Mouse (Mus musculus) CH12F3 (cell line): ENCODE measurements around the gene Lrrfip1.

Experiments used
- in situ Hi-C: fragments of 300-500 bp; cut with MboI; formaldehyde crosslinking; loops from 2 replicates; pipeline ENCODE4 v1.14.3; 2020; ENCODE audit warnings: low sequenced_read_pairs

The Lrrfip1 gene

DNA sequence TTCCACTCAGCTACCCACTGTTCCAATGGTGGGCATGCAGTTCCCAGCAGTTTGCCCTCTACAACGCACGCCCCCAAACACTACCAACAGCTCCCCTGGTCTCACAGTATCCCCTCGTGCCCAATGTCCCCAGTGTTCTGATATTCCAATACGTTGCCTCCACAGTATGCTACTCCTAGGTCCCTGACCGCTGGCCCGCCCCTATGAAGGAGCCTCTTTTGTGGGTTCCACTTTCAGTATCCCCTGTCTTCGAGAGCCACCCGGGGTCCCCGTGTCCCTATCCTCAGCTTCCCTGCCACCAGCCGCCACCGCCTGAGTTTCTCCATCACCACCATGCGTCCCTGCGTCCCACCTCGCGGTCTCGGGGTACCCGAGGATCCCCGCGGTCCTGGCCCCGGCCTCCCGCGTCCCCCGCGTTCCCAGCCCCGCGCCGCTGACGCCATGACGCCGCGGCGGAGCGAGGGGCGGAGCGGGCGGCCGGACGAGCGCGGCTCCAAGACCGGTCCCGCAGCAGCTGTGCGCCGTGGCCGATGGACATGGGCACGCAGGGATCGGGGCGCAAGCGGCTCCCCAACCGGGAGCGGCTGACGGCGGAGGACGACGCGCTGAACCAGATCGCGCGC, at the start of gene Lrrfip1:
Gene Lrrfip1 (plus strand): TSS at position 470 of the 623 bp plus-strand sequence.
- in situ Hi-C loops, result no loop called here

GRCm38 (mm10) chr1:90949309-90949708, 49.2 kb upstream of the Lrrfip1 start:
- in situ Hi-C loops, result no loop called here

DNA sequence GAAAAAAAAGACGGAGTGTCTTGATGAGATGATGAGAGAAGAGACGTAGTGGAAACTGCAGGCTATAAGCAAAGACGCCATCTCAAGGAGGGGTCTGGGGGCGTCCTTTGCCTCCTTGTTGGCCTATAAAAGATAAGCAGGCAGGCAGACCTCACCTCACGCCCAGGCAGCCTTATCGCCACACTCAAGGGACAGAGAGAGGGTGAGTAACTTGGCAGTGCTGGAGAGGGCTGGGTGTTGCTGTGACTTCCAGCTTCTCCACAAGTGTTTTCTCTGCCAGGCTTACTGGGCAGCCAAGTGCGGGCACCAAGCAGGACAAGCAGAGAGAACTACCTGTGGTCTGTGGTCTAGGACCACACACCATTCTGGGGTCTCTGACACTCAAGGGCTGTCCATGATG, 46.9 kb upstream of the Lrrfip1 start:
- in situ Hi-C loops, result loop anchor here (10.0 kb wide), 2 partner anchors 47 to 297 kb away; no protein-coding TSS in a partner anchor

- in situ Hi-C loops, result loop anchor here (10.0 kb wide), 2 partner anchors 48 to 298 kb away; no protein-coding TSS in a partner anchor
Observed at GRCm38 (mm10) chr1:90952808-90953207, 45.7 kb upstream of the Lrrfip1 start, which contains the start of gene Prlh. Gene Prlh (plus strand): TSS chr1:90953108.

GRCm38 (mm10) chr1:90953688-90954087, 44.8 kb upstream of the Lrrfip1 start:
- in situ Hi-C loops, result loop anchor here (10.0 kb wide), 2 partner anchors 49 to 299 kb away; no protein-coding TSS in a partner anchor

GRCm38 (mm10) chr1:90956245-90957096, 42.1 kb upstream of the Lrrfip1 start:
- in situ Hi-C loops, result loop anchor here (10.0 kb wide), 2 partner anchors 52 to 302 kb away; no protein-coding TSS in a partner anchor

DNA sequence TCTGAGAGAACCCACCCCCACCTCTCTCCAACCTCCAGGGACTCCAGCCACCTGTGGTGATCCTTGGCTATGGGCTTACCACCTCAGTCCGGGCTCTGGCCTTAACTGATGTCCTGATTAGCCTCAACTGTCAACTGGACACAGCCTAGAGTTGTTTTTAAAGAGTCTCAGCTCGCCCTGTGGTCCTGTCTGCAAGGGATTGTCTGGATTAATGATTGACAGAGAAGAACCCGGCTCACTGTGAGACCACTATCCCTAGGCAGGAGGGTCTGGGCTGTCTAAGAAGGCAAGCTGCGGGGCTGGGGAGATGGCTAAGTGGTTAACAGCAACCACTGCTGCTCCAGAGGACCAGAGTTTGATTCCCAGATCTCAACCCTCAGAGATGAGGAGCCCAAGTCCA, 36.0 kb upstream of the Lrrfip1 start:
- in situ Hi-C loops, result no loop called here

- in situ Hi-C loops, result no loop called here
Observed at GRCm38 (mm10) chr1:90962994-90963393, 35.5 kb upstream of the Lrrfip1 start.

DNA sequence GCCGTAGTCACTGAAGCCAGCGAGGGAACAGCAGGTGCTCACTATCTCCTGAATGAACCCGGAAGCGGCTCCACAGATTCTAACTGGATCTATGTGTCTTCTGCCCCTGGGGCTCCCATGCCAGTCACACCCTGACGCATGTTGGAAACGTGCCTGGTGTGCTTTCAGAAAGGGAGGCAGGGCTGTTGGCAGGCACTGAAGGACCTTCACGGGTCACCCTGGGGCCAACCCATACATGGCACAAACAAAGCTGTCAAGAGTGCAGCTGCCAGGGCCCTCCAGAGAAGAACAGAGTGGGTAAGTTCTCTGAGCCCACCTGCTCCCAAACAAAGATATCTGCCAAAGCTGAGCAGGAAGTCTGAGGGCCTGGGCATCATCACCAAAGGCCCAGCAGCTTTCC, 31.0 kb upstream of the Lrrfip1 start:
- in situ Hi-C loops, result no loop called here

DNA sequence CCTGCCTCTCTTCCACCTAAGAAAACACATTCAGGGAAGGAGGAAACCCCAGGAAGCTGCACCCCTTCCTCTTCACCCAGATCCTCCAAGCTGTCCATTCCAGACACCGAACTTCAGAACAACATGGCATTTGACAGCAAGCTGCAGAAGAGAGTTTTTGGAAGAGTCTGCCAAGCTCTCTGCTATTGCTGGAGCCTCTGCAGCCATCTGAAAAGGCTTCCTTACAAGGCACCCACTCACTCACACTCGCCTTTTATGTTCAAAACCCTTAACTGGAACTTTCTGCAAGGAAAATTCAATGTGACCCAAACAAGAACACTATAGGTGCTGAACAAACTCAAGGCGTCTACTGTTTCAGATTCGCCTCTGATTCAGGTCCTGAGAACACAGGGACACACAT, 29.9 kb upstream of the Lrrfip1 start:
- in situ Hi-C loops, result no loop called here

- in situ Hi-C loops, result no loop called here
Observed at GRCm38 (mm10) chr1:90969347-90969784, 29.2 kb upstream of the Lrrfip1 start, which contains the start of gene Rab17. Gene Rab17 (minus strand): TSS chr1:90969661.

DNA sequence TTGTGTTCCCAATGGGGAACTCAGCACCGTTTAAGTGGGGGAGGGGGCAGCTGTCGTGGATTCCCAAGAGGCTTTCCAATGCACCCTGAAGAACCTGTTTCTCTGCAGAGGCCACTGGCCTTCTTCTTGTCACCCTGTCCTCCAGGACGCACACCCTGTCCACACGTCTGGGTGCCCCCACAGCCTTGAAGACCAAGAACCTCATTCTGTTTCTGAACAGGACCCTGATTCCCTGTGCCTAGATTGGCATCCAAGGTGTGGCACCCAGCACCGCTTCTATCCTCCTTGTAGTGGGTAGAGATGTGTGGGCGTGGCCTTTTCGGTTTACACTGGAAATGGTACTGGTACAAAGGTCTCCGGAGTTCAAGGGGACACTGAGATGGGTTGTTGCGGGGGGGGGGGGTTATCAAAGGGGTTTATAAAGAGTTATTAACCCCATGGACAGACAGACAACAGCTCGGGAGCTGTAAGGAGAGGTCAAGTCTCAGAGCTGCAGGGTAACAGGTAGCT, 28.6 kb upstream of the Lrrfip1 start:
- in situ Hi-C loops, result loop anchor here (10.0 kb wide), 1 partner anchor 135 kb away; no protein-coding TSS in a partner anchor

GRCm38 (mm10) chr1:90972911-90973573, 25.5 kb upstream of the Lrrfip1 start:
- in situ Hi-C loops, result loop anchor here (10.0 kb wide), 1 partner anchor 132 kb away; no protein-coding TSS in a partner anchor

DNA sequence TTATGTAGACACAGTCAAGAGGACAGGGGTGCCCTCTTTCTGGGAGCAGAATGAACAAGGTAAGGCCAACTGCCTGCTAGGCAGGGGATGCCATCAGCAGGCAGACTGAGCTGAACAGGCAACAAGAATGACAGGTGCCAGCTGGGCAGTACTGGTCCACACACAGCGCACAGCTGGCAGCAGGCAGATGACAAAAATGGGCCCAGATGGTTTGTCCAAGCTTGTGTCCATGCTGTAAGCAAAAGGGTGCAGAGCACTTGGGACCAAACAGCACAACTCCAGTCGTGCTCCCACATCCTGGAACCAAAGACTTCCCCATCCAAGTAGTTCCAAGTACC, 25.0 kb upstream of the Lrrfip1 start:
- in situ Hi-C loops, result loop anchor here (10.0 kb wide), 1 partner anchor 131 kb away; no protein-coding TSS in a partner anchor

- in situ Hi-C loops, result loop anchor here (10.0 kb wide), 1 partner anchor 130 kb away; no protein-coding TSS in a partner anchor
Observed at GRCm38 (mm10) chr1:90974906-90975649, 23.5 kb upstream of the Lrrfip1 start.

DNA sequence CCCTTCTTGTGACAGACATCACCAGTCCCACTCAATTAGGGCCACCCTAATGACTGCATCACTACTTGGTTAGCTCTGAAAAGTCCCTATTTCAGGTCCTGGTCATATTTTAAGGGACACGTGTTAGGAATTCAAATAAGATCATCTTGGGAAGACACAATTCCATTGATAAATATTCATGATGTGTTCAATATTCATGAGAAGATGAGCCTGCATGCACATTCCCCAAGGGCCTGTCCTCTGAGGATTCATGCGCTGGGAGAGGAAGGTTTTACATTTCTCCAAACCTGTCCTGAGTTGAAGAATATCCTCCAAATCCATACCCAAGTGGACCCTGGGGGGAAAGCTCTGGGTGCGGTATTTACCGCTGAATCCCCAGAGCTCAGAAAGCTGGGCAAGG, 22.6 kb upstream of the Lrrfip1 start:
- in situ Hi-C loops, result loop anchor here (10.0 kb wide), 1 partner anchor 129 kb away; no protein-coding TSS in a partner anchor

- in situ Hi-C loops, result no loop called here
Observed at GRCm38 (mm10) chr1:90980638-90981330, 17.8 kb upstream of the Lrrfip1 start.

DNA sequence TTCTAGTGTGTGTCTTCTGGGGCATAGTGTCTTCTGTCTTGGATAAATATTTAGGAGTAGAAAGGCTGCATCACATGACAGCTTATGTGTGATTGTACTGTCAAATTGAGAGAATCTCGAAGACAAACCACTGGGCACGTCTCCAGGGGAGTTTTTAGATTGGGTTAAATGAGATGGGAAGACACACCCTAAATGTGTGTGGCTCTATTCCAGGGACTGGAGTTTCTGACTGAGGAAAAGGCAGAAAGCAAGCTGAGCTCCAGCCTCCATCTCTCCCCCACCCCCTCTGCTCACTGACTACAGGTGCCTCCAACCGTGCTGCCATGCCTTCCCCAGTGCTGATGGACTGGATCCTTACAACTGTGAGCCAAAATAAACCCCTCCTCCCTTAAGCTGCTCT, 17.2 kb upstream of the Lrrfip1 start:
- in situ Hi-C loops, result no loop called here

DNA sequence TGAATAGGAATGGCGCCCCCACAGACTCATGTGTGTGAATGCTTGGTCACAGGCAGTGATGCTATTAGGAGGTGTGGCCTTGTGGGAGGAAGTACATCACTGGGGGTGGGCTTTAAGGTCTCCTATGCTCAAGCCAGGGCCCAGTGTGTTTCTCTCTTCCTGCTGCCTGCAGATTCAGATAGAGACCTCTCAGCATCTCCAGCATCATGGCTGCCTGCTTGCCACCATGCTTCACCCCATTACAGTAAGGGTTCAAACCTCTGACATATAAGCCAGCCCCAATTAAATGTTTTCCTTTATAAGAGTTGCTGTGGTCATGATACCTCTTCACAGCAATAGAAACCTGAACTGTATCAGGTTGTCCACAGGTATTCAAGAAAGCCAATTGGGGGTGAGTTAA, 2.6 kb upstream of the Lrrfip1 start:
- in situ Hi-C loops, result no loop called here
